Mouse (Mus musculus) kidney, postnatal 0 days (tissue): ENCODE data around the gene Fbp1. TPM values are rescaled to one million over a fixed set of nuclear protein-coding genes. Genes with fewer than 3 reads are reported as not detected.
A peak's percentile ranks its signal among the peaks of the same experiment; 100 is the strongest.
"Not testable (repeated sequence)": the region's sequence is repeated elsewhere in the genome, so short reads cannot be mapped to it uniquely, and the experiment has no call there.

ENCODE experiments used
- ATAC-seq: fragments of 200-750 bp; cut with Nextera tagmentation; replicated peaks from 2 replicates; pipeline ENCODE4 v1.8.0; 2017; ENCODE audit warnings: low read depth, moderate number of reproducible peaks, moderate TSS enrichment, moderate library complexity; ENCODE audit not compliant: low FRiP score
- DNase-seq: peaks from one replicate; pipeline ENCODE4 v3.0.0-alpha.2; 2016; ENCODE audit warnings: low spot score
- H3K27ac ChIP-seq: fragments of 300-500 bp; sonication (generic); 2 replicates; pipeline ENCODE4 v1.5.1; 2014; ENCODE audit warnings: mild to moderate bottlenecking
- H3K27me3 ChIP-seq: fragments of 300-500 bp; sonication (generic); 2 replicates; pipeline ENCODE4 v1.6.1; 2014; ENCODE audit warnings: low read length, mixed read lengths; ENCODE audit not compliant: insufficient read depth
- H3K36me3 ChIP-seq: fragments of 300-500 bp; sonication (generic); 2 replicates; pipeline ENCODE4 v1.6.1; 2014; ENCODE audit warnings: low read length, mixed read lengths; ENCODE audit not compliant: insufficient read depth
- H3K4me1 ChIP-seq: fragments of 300-500 bp; sonication (generic); replicated peaks from 2 replicates; pipeline ENCODE4 v1.6.1; 2014; ENCODE audit warnings: antibody characterized with exemption, low read length, mixed read lengths; ENCODE audit not compliant: insufficient read depth
- H3K4me2 ChIP-seq: fragments of 300-500 bp; sonication (generic); 2 replicates; pipeline ENCODE4 v1.6.1; 2014; ENCODE audit warnings: mild to moderate bottlenecking, low read length, moderate library complexity, mixed read lengths
- H3K4me3 ChIP-seq: fragments of 300-500 bp; sonication (generic); replicated peaks from 2 replicates; pipeline ENCODE4 v1.5.1; 2014; ENCODE audit warnings: low read depth, low read length
- H3K9ac ChIP-seq: fragments of 300-500 bp; sonication (generic); 2 replicates; pipeline ENCODE4 v1.6.1; 2014; ENCODE audit warnings: low read depth, low read length
- H3K9me3 ChIP-seq: fragments of 300-500 bp; sonication (generic); replicated peaks from 2 replicates; pipeline ENCODE4 v1.6.1; 2016; ENCODE audit warnings: low read length, inconsistent platforms, mixed read lengths
- CTCF ChIP-seq: IDR thresholded peaks from 2 replicates; pipeline ENCODE4 v1.5.1; 2016; ENCODE audit warnings: antibody characterized with exemption, low read depth, mild to moderate bottlenecking, moderate library complexity
- whole genome bisulfite sequencing: fragments of 180-500 bp; shearing (Covaris S2); extraction: QIAGEN DNeasy Blood & Tissue Kit; methylation state at CpG from one replicate; pipeline ENCODE4 v1.1.7; 2014; 5-methylcytosine and 5-hydroxymethylcytosine counted together
- polyA plus RNA-seq: library from polyadenylated mRNA; unstranded; fragments of >200 nt; fragmentation: Nextera tagmentation; extraction: Ambion mirVana; gene quantifications from 2 replicates; pipeline ENCODE4 v1.2.1, GENCODE M21; 2015

Gene Fbp1
- 479 and 621 TPM in 2 replicates for polyA plus RNA-seq

DNA sequence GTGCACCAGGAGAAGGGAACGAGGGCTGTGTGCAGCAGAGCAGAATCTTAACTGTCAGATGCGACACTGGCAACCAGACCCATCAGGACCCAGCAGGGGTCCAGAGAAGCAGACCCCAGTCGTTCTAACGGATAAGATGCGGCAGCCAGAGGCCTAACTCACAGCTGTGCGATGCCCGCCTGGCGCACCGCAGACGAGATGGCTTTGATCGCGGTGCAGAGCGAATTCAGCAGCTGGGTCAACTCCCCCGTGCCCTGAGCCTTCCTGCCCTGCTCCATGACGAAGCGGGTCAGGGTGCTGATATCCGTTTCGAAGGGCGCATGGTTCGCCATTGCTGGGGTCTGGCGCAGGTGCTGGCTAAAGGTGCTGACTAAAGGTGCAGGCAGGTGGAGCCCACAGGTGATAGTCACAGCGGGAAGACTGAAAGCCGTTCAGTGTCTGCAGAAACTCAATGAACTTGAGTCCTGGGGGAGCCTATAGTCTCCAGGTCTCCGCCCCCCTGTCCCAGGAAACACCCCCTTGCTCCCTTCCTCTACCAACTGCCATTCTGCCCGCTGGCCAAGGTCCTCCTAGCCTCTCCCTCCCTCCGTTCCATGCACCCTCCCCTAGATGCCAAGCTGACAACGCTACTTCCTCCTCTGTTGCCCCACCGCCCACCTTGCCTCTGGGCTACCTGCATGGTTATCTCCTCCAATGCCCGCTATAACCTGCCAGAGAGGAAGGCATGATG, at the start of gene Fbp1:
Gene Fbp1 (minus strand): TSS at position 571 of the 730 bp plus-strand sequence.
- H3K4me3 ChIP-seq = peak within 1 kb of the TSS; percentile 37
- no peaks in the 10 kb centered on the region for H3K9me3 ChIP-seq
- peaks cover 6% of the 10 kb centered on the region; the same call in 1 of the 2 replicates for H3K4me1 ChIP-seq
- ATAC-seq = peak; percentile 92
- DNase-seq = peak; percentile 40
- peak within 1 kb of the TSS; percentile 62 for H3K27ac ChIP-seq
- no peaks in the 10 kb centered on the region for H3K36me3 ChIP-seq
- peak within 1 kb of the TSS; percentile 52; the same call in 1 of the 2 replicates for H3K9ac ChIP-seq
- peak within 1 kb of the TSS; percentile 57 for H3K4me2 ChIP-seq
- TF ChIP-seq CTCF = no peak
- WGBS = 4% methylated on average over 29 of the region's 29 CpGs
- H3K27me3 ChIP-seq = no peaks in the 10 kb centered on the region

DNA sequence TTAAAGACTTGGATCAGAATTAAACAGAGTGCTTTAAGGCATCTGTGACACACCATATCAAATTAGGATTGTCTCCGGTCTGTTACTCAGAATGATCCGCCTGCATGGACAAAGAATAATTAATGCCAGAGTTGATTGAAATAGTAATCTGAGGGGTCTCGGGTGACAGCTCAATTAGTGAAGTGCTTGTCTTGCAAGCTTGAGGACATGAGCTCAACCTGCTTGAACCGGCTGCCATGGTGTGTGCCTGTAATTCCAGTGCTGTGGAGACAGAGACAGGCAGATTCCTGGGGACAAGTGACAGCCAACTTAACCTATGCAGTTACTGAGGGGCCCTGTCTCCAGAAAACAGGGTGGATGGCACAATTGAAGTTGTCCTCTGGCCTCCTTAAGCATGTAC, 44.4 kb upstream of the Fbp1 start:
- no peak for ATAC-seq
- WGBS = 56% methylated on average over 4 of the region's 4 CpGs

DNA sequence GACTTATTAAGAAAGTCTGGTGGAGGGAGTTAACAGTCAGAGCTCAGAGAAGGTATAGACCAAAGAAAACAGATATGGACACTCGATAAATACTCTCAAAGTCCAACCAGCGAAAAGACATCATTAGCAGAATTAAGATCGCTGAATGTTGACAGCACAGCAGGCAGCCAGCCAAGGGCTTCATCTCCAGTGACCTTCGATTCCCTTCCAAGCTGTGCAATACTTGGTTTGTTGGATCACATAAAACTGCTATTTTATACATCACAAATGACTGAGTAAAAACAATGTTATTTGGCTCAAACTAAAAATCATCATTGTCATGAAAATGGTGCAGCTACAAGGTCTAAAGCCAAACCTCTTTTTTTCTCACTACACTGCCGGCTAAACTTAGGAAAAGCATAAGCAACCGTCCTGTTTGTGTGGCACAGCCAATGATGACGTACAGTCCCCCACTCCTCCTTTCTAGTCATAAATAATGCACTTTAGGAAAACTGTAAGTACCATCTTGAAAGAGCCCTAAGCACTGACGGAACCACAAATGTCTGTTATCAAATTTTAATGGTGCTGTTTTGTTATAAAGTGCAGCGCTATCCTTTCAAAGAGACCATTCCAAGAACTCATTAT, 41.8 kb upstream of the Fbp1 start:
- Histone ChIP-seq H3K4me2 (no peak overlapping the region), H3K4me3 (no peak overlapping the region), H3K27ac (no peak overlapping the region), H3K4me1 (no peaks in the 10 kb centered on the region), H3K9me3 (no peaks in the 10 kb centered on the region), H3K9ac (no peak overlapping the region), H3K27me3 (no peaks in the 10 kb centered on the region), H3K36me3 (no peaks in the 10 kb centered on the region)
- 50% methylated on average over 9 of the region's 9 CpGs for WGBS
- DNase-seq = peak; percentile 71
- ATAC-seq = no peak
- TF ChIP-seq CTCF = no peak

More for the DNA sequence above, 44.4 kb upstream of the Fbp1 start:
- no peak overlapping the region for H3K27ac ChIP-seq
- H3K4me1 ChIP-seq = no peaks in the 10 kb centered on the region
- H3K9me3 ChIP-seq = no peaks in the 10 kb centered on the region
- no peak for TF ChIP-seq CTCF
- no peaks in the 10 kb centered on the region for H3K27me3 ChIP-seq
- H3K4me2 ChIP-seq = no peak overlapping the region
- no peak overlapping the region for H3K9ac ChIP-seq
- H3K36me3 ChIP-seq = no peaks in the 10 kb centered on the region
- DNase-seq = no peak
- H3K4me3 ChIP-seq = no peak overlapping the region

DNA sequence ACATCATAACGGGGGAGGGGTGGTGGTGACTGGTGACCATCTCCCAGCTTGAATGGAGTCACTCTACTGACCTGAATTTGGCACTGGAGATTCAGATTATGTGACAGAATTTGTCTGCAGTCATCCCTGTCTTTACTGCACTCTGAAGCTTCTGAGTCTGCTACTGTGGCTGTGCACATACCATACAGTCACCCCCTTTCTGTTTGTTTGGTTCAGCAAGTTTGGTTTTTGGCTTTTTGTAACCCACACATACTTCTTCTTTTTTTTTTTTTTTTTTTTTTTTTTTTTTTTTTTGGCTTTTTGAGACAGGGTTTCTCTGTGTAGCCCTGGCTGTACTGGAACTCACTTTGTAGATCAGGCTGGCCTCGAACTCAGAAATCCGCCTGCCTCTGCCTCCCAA, 41.1 kb upstream of the Fbp1 start:
- not testable (repeated sequence) for H3K27me3 ChIP-seq, DNase-seq, H3K9me3 ChIP-seq, H3K4me2 ChIP-seq, H3K4me3 ChIP-seq, H3K9ac ChIP-seq, H3K4me1 ChIP-seq, H3K27ac ChIP-seq, ATAC-seq, H3K36me3 ChIP-seq
- 91% methylated on average over 3 of the region's 3 CpGs for WGBS

DNA sequence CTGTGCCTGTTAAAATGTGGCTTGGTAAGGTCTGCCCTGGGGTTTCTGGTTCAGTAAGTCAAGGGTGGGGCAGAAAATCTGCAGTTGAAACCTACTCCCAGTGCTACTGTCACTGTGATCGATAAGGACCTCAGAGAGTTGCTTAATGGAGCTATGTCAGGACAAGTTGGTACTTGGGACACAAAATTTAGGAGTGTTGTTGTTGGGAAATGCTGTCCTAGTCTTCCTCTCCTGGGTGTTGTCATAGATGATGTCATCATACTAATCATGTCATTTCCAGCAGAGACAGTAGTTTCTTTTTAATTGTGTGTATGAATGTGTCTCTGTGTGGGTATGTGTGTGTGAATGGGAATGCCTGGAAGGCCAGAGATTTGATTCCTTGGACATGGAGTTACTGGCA, 39.4 kb upstream of the Fbp1 start:
- ATAC-seq = no peak
- DNase-seq = no peak
- TF ChIP-seq CTCF = no peak
- 89% methylated on average over 1 of the region's 1 CpGs for WGBS
- Histone ChIP-seq H3K9me3 (no peaks in the 10 kb centered on the region), H3K4me2 (no peak overlapping the region), H3K36me3 (no peaks in the 10 kb centered on the region), H3K27me3 (no peaks in the 10 kb centered on the region), H3K4me1 (no peaks in the 10 kb centered on the region), H3K4me3 (no peak overlapping the region), H3K27ac (no peak overlapping the region), H3K9ac (no peak overlapping the region)

DNA sequence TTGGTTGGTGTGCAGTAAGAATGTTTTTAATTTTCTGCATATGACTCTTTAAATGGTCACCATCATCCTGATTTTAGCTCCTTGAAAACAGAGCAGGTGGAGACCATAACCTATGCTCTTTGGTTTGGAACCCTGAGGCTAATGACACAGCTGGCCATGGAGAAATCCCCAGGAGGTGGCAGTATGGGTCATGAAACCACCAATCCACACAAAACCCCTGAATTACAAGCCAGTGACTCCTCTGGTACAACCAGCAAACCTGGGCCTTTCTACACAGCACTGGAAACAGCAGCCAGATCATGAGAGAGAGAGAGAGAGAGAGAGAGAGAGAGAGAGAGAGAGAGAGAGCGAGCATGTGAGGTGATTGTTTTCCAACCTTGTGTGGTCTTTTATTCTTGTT, 38.4 kb upstream of the Fbp1 start:
- Histone ChIP-seq H3K36me3 (no peaks in the 10 kb centered on the region), H3K27ac (no peak overlapping the region), H3K27me3 (no peaks in the 10 kb centered on the region), H3K4me3 (no peak overlapping the region), H3K9me3 (no peaks in the 10 kb centered on the region), H3K4me1 (no peaks in the 10 kb centered on the region), H3K4me2 (no peak overlapping the region), H3K9ac (no peak overlapping the region)
- DNase-seq = peak; percentile 86
- peak; percentile 63; the same call in 1 of the 2 replicates for ATAC-seq
- peak; percentile 80 for TF ChIP-seq CTCF
- WGBS = 56% methylated on average over 1 of the region's 1 CpGs
